Mouse (Mus musculus): Measurements from ENCODE around the gene Bicd2. TPM values are rescaled to one million over a fixed set of nuclear protein-coding genes. Genes with fewer than 3 reads are reported as not detected.
A peak's percentile ranks its signal among the peaks of the same experiment; 100 is the strongest.

Gene Bicd2
- total RNA-seq, 2 experiments from 2014 or later: 45.0 to 45.3 TPM

DNA sequence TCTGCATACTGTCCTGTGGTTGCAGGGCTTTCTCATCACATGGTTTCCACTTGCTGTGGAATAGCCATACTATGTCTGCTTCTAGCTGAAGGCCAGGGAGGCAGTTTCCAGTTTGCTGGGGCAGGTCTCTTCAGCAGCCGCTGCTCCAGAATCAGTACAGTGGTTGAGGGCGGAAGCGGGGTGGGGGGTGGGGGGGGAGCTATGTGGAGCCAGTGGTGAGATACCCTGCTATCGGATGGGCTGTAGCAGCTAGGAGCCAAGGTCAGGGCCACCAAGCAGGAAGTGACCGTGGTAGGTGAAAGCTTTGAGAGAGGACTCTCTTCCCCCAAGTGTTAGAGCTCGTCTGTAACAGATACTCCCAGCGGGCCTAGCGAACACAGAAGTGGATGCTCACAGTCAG, 56.8 kb downstream of the Bicd2 start:
- DNase-seq (ENCODE audit: low spot score in 2 of 2): no peak

GRCm38 (mm10) chr13:49400139-49400538, 58.8 kb downstream of the Bicd2 start:
- DNase-seq (ENCODE audit: low spot score in 2 of 2): no peak

- no peak for DNase-seq (ENCODE audit: low spot score in 2 of 2)
Measured at GRCm38 (mm10) chr13:49402628-49403027, 61.2 kb downstream of the Bicd2 start.

DNA sequence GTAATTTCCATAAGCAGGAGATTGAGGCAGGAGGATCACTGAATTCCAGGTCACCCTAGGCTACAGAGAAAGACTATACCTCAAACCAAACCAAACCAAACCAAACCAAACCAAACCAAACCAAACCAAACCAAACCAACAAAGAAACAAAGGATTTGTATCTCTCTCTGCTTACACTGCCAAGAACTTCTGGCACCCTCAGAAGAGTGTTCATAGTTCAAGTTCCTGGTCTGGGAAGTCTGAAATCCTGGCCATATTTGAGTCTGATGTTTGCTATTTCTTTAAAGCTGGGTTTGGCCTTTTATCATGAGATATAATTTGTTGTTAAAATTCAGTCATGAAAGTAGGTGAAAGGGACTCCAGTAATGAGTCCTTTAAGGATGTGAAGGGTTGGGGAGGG, 66.4 kb downstream of the Bicd2 start:
- DNase-seq (ENCODE audit: low spot score in 2 of 2): no peak

- DNase-seq (ENCODE audit: low spot score in 2 of 2): peak; percentile 96 to 97
Measured at GRCm38 (mm10) chr13:49420754-49421605, 79.6 kb downstream of the Bicd2 start, which contains the start of gene Ippk. Gene Ippk, plus strand, starts transcription at chr13:49421249.

- DNase-seq (ENCODE audit: low spot score in 2 of 2): no peak
Measured at GRCm38 (mm10) chr13:49421606-49421917, 80.2 kb downstream of the Bicd2 start.

- no peak for DNase-seq (ENCODE audit: low spot score in 2 of 2)
Measured at GRCm38 (mm10) chr13:49421959-49422358, 80.6 kb downstream of the Bicd2 start.

- no peak for DNase-seq (ENCODE audit: low spot score in 2 of 2)
Measured at GRCm38 (mm10) chr13:49426736-49427135, 85.4 kb downstream of the Bicd2 start.

DNA sequence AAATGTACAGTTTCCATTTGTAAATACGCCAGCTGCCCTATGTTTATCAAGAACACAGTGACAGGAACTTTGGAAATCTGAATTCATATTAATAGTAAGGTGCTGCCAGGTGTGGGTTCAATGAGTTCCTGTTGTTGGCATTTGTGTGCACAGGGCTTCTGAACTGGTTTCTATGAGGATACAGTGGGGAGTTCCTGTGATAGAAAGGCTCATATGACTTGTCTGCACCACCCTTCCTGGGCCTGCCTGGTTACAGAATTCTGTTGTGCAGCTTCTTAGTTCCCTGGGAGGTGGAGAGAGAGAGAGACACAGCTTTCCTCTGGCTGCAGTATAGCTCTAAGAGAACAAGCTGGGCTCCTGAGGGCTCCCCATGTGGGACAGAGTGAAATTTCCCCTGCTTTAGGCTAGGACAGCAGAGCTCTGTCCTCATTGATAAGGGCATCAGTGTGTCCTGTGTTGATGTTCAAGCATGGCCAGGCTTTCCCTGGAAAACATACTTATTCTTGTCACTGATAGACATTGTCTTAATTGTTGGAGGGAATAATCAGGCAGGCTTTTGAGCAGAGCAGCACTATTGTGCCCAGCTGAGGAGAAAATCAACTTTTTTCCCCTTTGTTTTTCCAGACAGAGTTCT, 86.8 kb downstream of the Bicd2 start:
- DNase-seq (ENCODE audit: low spot score in 2 of 2): no peak

GRCm38 (mm10) chr13:49430529-49430928, 89.1 kb downstream of the Bicd2 start:
- no peak for DNase-seq (ENCODE audit: low spot score in 2 of 2)

- no peak for DNase-seq (ENCODE audit: low spot score in 2 of 2)
Measured at GRCm38 (mm10) chr13:49433268-49434029, 92.1 kb downstream of the Bicd2 start.

DNA sequence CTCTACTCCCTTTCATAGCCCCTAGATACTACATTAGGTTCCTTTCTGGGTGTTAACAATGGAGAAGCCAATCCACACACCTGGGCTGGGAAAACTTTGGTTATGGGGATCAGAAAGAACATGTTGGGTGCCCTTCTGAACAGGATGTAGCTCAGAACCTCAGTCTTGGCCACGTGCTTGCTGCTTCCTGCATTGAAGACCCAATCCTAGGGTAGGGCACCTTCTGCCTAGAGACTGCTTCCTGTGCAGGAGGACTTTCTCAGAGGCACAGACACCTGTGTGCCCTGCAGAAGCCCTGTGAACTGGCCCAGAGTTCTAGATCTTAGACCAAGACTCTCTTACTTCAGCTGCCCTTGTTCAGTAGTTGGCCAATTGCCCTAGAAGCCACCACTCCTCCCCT, 94.4 kb downstream of the Bicd2 start:
- no peak for DNase-seq (ENCODE audit: low spot score in 2 of 2)

DNA sequence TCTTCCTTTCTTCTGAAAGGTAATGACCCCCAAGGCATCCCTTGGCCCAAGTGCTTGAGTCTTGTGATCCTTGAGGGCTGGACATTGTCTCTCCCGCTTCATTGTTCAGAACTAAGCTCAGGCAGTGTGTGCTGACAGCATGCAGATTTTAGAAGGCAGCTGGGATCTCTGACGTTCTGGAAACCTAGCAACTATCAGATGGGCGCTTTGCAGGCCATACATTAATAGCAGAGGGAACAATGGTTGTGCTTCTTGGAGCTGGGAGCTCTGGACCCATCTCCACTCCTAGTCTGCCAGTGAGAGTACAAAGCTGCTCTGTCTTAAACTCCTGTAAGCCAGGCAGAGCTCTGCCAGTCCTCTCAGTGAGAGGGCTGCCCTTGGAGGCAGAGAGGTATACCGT, 94.8 kb downstream of the Bicd2 start:
- no peak for DNase-seq (ENCODE audit: low spot score in 2 of 2)

Other genes with a start within 250 kb of the Bicd2 start
- 10 to 100 TPM; 88.6 to 98.8 TPM for gene Wnk2, start 193.6 kb upstream of the Bicd2 start, total RNA-seq (2021)
- 10 to 100 TPM; 23.3 to 24.5 TPM for gene Ninj1, start 154.1 kb upstream of the Bicd2 start, total RNA-seq (2021)
- 10 to 100 TPM; 13.2 to 13.5 TPM for gene Card19, start 125.5 kb upstream of the Bicd2 start, total RNA-seq (2021)
- 1 to 10 TPM; 2.4 to 2.5 TPM for gene Susd3, start 92.9 kb upstream of the Bicd2 start, total RNA-seq (2021)
- 1 to 10 TPM; 7.9 to 8.1 TPM for gene Fgd3, start 21.3 kb upstream of the Bicd2 start, total RNA-seq (2021)
- gene Ippk, start 79.7 kb downstream of the Bicd2 start, total RNA-seq (2021): 10 to 100 TPM; 16.4 to 16.8 TPM
- gene Tes3-ps, start 151.7 kb downstream of the Bicd2 start, total RNA-seq (2021): 1 to 10 TPM; 1.5 to 1.8 TPM
- gene Ecm2, start 163.2 kb downstream of the Bicd2 start, total RNA-seq (2021): 1 to 10 TPM; 3.0 to 3.4 TPM
- gene Aspn, start 202.9 kb downstream of the Bicd2 start, total RNA-seq (2021): 1 to 10 TPM; 1.2 to 1.8 TPM
- under 1 TPM; 0.66 to 0.85 TPM for gene Omd, start 240.9 kb downstream of the Bicd2 start, total RNA-seq (2021)

Measured in layer of hippocampus, postnatal 10 days (tissue).